Mouse (Mus musculus) CH12.LX (cell line): ENCODE results near the gene Rfx7.

Experiments used
- CTCF ChIP-seq, 2 experiments: IDR thresholded peaks in 1 of 2; conservative IDR thresholded peaks in 1 of 2; 2 replicates each; pipeline ENCODE4 v1.5.1; 2011 to 2012; ENCODE audit warnings: low read depth in 2 of 2, low read length in 2 of 2, improper control_type of control experiment in 1 of 2, inconsistent platforms in 1 of 2, mild to moderate bottlenecking in 1 of 2, moderate library complexity in 1 of 2
- EP300 ChIP-seq: IDR thresholded peaks from 2 replicates; pipeline ENCODE4 v1.6.1; 2011; ENCODE audit warnings: low read length, improper control_type of control experiment
- HCFC1 ChIP-seq: IDR thresholded peaks from 2 replicates; pipeline ENCODE4 v1.6.1; 2012; ENCODE audit warnings: low read depth, mild to moderate bottlenecking, inconsistent platforms, low read length, improper control_type of control experiment
- IRF4 ChIP-seq: IDR thresholded peaks from 2 replicates; pipeline ENCODE4 v1.6.1; 2014; ENCODE audit warnings: low read depth, mild to moderate bottlenecking, inconsistent platforms, low read length, improper control_type of control experiment
- MAX ChIP-seq: IDR thresholded peaks from 2 replicates; pipeline ENCODE4 v1.6.1; 2011; ENCODE audit warnings: low read length, improper control_type of control experiment
- MYC ChIP-seq: IDR thresholded peaks from 2 replicates; pipeline ENCODE4 v1.6.1; 2011; ENCODE audit warnings: low read depth, mild to moderate bottlenecking, improper control_type of control experiment, low read length
- NELFE ChIP-seq: IDR thresholded peaks from 2 replicates; pipeline ENCODE4 v1.6.1; 2011; ENCODE audit warnings: low read depth, low read length, improper control_type of control experiment
- NRF1 ChIP-seq: IDR thresholded peaks from 2 replicates; pipeline ENCODE4 v1.6.1; 2014; ENCODE audit warnings: low read depth, mild to moderate bottlenecking, inconsistent platforms, low read length, improper control_type of control experiment, moderate library complexity
- RAD21 ChIP-seq: IDR thresholded peaks from 2 replicates; pipeline ENCODE4 v1.6.1; 2011; ENCODE audit warnings: low read depth, mild to moderate bottlenecking, low read length, improper control_type of control experiment, moderate library complexity
- SIN3A ChIP-seq: IDR thresholded peaks from 2 replicates; pipeline ENCODE4 v1.6.1; 2012; ENCODE audit warnings: low read length, improper control_type of control experiment, inconsistent platforms
- UBTF ChIP-seq: IDR thresholded peaks from 2 replicates; pipeline ENCODE4 v1.6.1; 2012; ENCODE audit warnings: low read depth, mild to moderate bottlenecking, inconsistent platforms, low read length, improper control_type of control experiment, moderate library complexity
- ZC3H11A ChIP-seq: IDR thresholded peaks from 2 replicates; pipeline ENCODE4 v1.6.1; 2012; ENCODE audit warnings: low read depth, mild to moderate bottlenecking, inconsistent platforms, low read length, improper control_type of control experiment
- ZNF384 ChIP-seq: IDR thresholded peaks from 2 replicates; pipeline ENCODE4 v1.6.1; 2012; ENCODE audit warnings: low read depth, low read length, improper control_type of control experiment, inconsistent platforms

DNA sequence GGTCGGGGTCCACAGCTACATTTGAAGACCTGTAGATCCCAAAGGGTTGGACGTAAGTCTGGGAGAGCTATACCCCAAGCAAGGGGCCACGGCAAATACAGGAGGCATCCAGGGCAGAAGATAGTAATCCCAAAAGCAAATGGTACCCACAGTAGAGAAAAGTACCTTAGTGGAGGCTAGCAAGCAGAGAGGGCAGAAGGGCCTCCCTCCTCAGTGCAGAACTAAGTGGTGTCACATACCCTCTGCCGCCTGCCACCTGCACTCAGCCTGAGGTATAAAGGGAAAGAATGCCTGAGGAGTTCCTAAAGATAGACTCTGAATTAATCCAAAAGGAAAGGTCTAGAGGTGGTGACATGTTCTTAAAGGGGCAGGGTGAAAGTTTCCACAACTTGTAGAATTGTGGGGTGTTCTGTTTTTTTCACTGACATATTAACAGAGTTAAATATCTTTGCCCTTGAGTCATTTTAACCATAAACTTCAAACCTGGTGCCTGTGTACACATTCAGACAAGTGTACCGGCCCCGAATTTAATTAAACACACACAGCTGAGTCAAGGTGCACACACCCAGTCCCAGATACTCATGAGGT, 109.1 kb downstream of the Rfx7 start:
- TF ChIP-seq NELFE = no peak
- TF ChIP-seq EP300 = no peak
- TF ChIP-seq CTCF (conservative IDR thresholded peaks at IDR 0.05 in 1 of 2, IDR thresholded peaks at IDR 0.05 in 1 of 2; ENCODE audit: low read depth in 2 of 2, low read length in 2 of 2) = no peak
- no peak for TF ChIP-seq UBTF
- no peak for TF ChIP-seq MYC
- no peak for TF ChIP-seq NRF1
- no peak for TF ChIP-seq ZNF384
- no peak for TF ChIP-seq ZC3H11A
- no peak for TF ChIP-seq IRF4
- TF ChIP-seq RAD21 = no peak
- no peak for TF ChIP-seq HCFC1
- no peak for TF ChIP-seq MAX
- no peak for TF ChIP-seq SIN3A
